Mouse (Mus musculus) midbrain, embryonic 15.5 days (tissue): ENCODE data around the gene Pdgfb. TPM values are rescaled to one million over a fixed set of nuclear protein-coding genes. Genes with fewer than 3 reads are reported as not detected.
A peak's percentile ranks its signal among the peaks of the same experiment; 100 is the strongest.

Experiments used
- ATAC-seq: fragments of 200-750 bp; cut with Nextera tagmentation; replicated peaks from 2 replicates; pipeline ENCODE4 v1.8.0; 2017; ENCODE audit warnings: moderate TSS enrichment
- H3K27ac ChIP-seq: fragments of 300-500 bp; sonication (generic); 2 replicates; pipeline ENCODE4 v1.5.1; 2015; ENCODE audit warnings: mild to moderate bottlenecking, inconsistent platforms
- H3K27me3 ChIP-seq: fragments of 300-500 bp; sonication (generic); replicated peaks from 2 replicates; pipeline ENCODE4 v1.6.1; 2015; ENCODE audit warnings: inconsistent platforms
- H3K36me3 ChIP-seq: fragments of 300-500 bp; sonication (generic); replicated peaks from 2 replicates; pipeline ENCODE4 v1.6.1; 2015; ENCODE audit warnings: inconsistent platforms
- H3K4me1 ChIP-seq: fragments of 300-500 bp; sonication (generic); 2 replicates; pipeline ENCODE4 v1.6.1; 2015; ENCODE audit warnings: inconsistent platforms
- H3K4me2 ChIP-seq: fragments of 300-500 bp; sonication (generic); 2 replicates; pipeline ENCODE4 v1.6.1; 2015; ENCODE audit warnings: inconsistent platforms, mild to moderate bottlenecking, moderate library complexity
- H3K4me3 ChIP-seq: fragments of 300-500 bp; sonication (generic); 2 replicates; pipeline ENCODE4 v1.5.1; 2015; ENCODE audit warnings: mild to moderate bottlenecking, inconsistent platforms
- H3K9ac ChIP-seq: fragments of 300-500 bp; sonication (generic); 2 replicates; pipeline ENCODE4 v1.6.1; 2015; ENCODE audit warnings: mild to moderate bottlenecking, inconsistent platforms
- H3K9me3 ChIP-seq: fragments of 300-500 bp; sonication (generic); 2 replicates; pipeline ENCODE4 v1.6.1; 2016; ENCODE audit warnings: inconsistent platforms
- WGBS: fragments of 180-500 bp; shearing (Covaris S2); methylation state at CpG from one replicate; pipeline ENCODE4 v1.1.7; 2015; ENCODE audit warnings: mixed read lengths; 5-methylcytosine and 5-hydroxymethylcytosine counted together
- polyA plus RNA-seq: library from polyadenylated mRNA; unstranded; fragments of >200 nt; fragmentation: Nextera tagmentation; extraction: Ambion mirVana; gene quantifications from 2 replicates; pipeline ENCODE4 v1.2.1, GENCODE M21; 2015

The Pdgfb gene
- polyA plus RNA-seq, 1 experiment from 2014 or later, result 4.8 TPM

GRCm38 (mm10) chr15:79967346-79967745, 47.4 kb downstream of the Pdgfb start:
- Histone ChIP-seq H3K27me3 (no peaks in the 10 kb centered on the region), H3K4me1 (no peaks in the 10 kb centered on the region), H3K9me3 (no peaks in the 10 kb centered on the region), H3K27ac (no peak overlapping the region), H3K9ac (no peak overlapping the region), H3K4me2 (no peak overlapping the region), H3K36me3 (no peaks in the 10 kb centered on the region), H3K4me3 (no peak overlapping the region)
- 83% methylated on average over 6 of the region's 6 CpGs for WGBS
- ATAC-seq, result no peak

- Histone ChIP-seq H3K4me1 (no peaks in the 10 kb centered on the region), H3K27me3 (no peaks in the 10 kb centered on the region), H3K36me3 (no peaks in the 10 kb centered on the region), H3K4me3 (no peak overlapping the region), H3K4me2 (no peak overlapping the region), H3K9ac (no peak overlapping the region), H3K27ac (no peak overlapping the region), H3K9me3 (no peaks in the 10 kb centered on the region)
- WGBS, result 94% methylated on average over 7 of the region's 7 CpGs
- ATAC-seq, result no peak
Observed at GRCm38 (mm10) chr15:79964376-79964775, 50.4 kb downstream of the Pdgfb start.

GRCm38 (mm10) chr15:79962661-79963060, 52.1 kb downstream of the Pdgfb start:
- WGBS, result 65% methylated on average over 18 of the region's 18 CpGs
- Histone ChIP-seq H3K9me3 (no peaks in the 10 kb centered on the region), H3K4me1 (no peaks in the 10 kb centered on the region), H3K4me2 (no peak overlapping the region), H3K9ac (no peak overlapping the region), H3K36me3 (no peaks in the 10 kb centered on the region), H3K27me3 (no peaks in the 10 kb centered on the region), H3K4me3 (no peak overlapping the region), H3K27ac (no peak overlapping the region)
- no peak for ATAC-seq

GRCm38 (mm10) chr15:79961366-79961921, 53.3 kb downstream of the Pdgfb start:
- H3K4me1 ChIP-seq, result no peaks in the 10 kb centered on the region
- no peaks in the 10 kb centered on the region for H3K9me3 ChIP-seq
- no peak overlapping the region for H3K4me3 ChIP-seq
- WGBS, result 61% methylated on average over 9 of the region's 9 CpGs
- no peaks in the 10 kb centered on the region for H3K27me3 ChIP-seq
- H3K36me3 ChIP-seq, result no peaks in the 10 kb centered on the region
- H3K9ac ChIP-seq, result no peak overlapping the region
- H3K4me2 ChIP-seq, result no peak overlapping the region
- no peak overlapping the region for H3K27ac ChIP-seq
- no peak for ATAC-seq

GRCm38 (mm10) chr15:79958418-79958817, 56.4 kb downstream of the Pdgfb start:
- Histone ChIP-seq H3K9me3 (no peaks in the 10 kb centered on the region), H3K4me3 (no peak overlapping the region), H3K4me1 (no peaks in the 10 kb centered on the region), H3K27me3 (no peaks in the 10 kb centered on the region), H3K27ac (no peak overlapping the region), H3K36me3 (no peaks in the 10 kb centered on the region), H3K4me2 (no peak overlapping the region), H3K9ac (no peak overlapping the region)
- no peak for ATAC-seq
- 56% methylated on average over 3 of the region's 3 CpGs for WGBS

GRCm38 (mm10) chr15:79956559-79956958, 58.2 kb downstream of the Pdgfb start:
- Histone ChIP-seq H3K36me3 (no peaks in the 10 kb centered on the region), H3K9me3 (no peaks in the 10 kb centered on the region), H3K4me1 (peaks cover 5% of the 10 kb centered on the region; the same call in 1 of the 2 replicates), H3K9ac (no peak overlapping the region), H3K27me3 (no peaks in the 10 kb centered on the region), H3K27ac (no peak overlapping the region), H3K4me2 (no peak overlapping the region), H3K4me3 (no peak overlapping the region)
- no peak for ATAC-seq
- whole genome bisulfite sequencing, result 91% methylated on average over 8 of the region's 8 CpGs

GRCm38 (mm10) chr15:79953470-79953869, 61.3 kb downstream of the Pdgfb start:
- 64% methylated on average over 7 of the region's 7 CpGs for WGBS
- no peak overlapping the region for H3K4me2 ChIP-seq
- ATAC-seq, result no peak
- no peak overlapping the region for H3K9ac ChIP-seq
- H3K36me3 ChIP-seq, result no peaks in the 10 kb centered on the region
- no peaks in the 10 kb centered on the region for H3K27me3 ChIP-seq
- H3K4me1 ChIP-seq, result peaks cover 26% of the 10 kb centered on the region
- no peak overlapping the region for H3K27ac ChIP-seq
- no peak overlapping the region for H3K4me3 ChIP-seq
- H3K9me3 ChIP-seq, result no peaks in the 10 kb centered on the region

GRCm38 (mm10) chr15:79952504-79953231, 62.1 kb downstream of the Pdgfb start:
- H3K4me2 ChIP-seq, result no peak overlapping the region
- H3K4me1 ChIP-seq, result peaks cover 26% of the 10 kb centered on the region
- WGBS, result 50% methylated on average over 11 of the region's 11 CpGs
- no peak for ATAC-seq
- H3K9me3 ChIP-seq, result no peaks in the 10 kb centered on the region
- no peaks in the 10 kb centered on the region for H3K27me3 ChIP-seq
- no peak overlapping the region for H3K4me3 ChIP-seq
- H3K27ac ChIP-seq, result no peak overlapping the region
- H3K36me3 ChIP-seq, result no peaks in the 10 kb centered on the region
- H3K9ac ChIP-seq, result no peak overlapping the region

- no peaks in the 10 kb centered on the region for H3K36me3 ChIP-seq
- no peak overlapping the region for H3K4me2 ChIP-seq
- WGBS, result 47% methylated on average over 14 of the region's 14 CpGs
- no peak for ATAC-seq
- no peaks in the 10 kb centered on the region for H3K9me3 ChIP-seq
- H3K27me3 ChIP-seq, result no peaks in the 10 kb centered on the region
- peaks cover 26% of the 10 kb centered on the region for H3K4me1 ChIP-seq
- no peak overlapping the region for H3K4me3 ChIP-seq
- no peak overlapping the region for H3K27ac ChIP-seq
- H3K9ac ChIP-seq, result no peak overlapping the region
Observed at GRCm38 (mm10) chr15:79951730-79952503, 62.9 kb downstream of the Pdgfb start.

GRCm38 (mm10) chr15:79951226-79951625, 63.6 kb downstream of the Pdgfb start:
- H3K9me3 ChIP-seq, result no peaks in the 10 kb centered on the region
- H3K27ac ChIP-seq, result peak overlapping the region; percentile 31; the same call in 1 of the 2 replicates
- WGBS, result 73% methylated on average over 6 of the region's 6 CpGs
- no peak for ATAC-seq
- H3K4me3 ChIP-seq, result no peak overlapping the region
- no peaks in the 10 kb centered on the region for H3K27me3 ChIP-seq
- H3K4me1 ChIP-seq, result peaks cover 26% of the 10 kb centered on the region
- H3K36me3 ChIP-seq, result no peaks in the 10 kb centered on the region
- peak overlapping the region; percentile 48; the same call in 1 of the 2 replicates for H3K9ac ChIP-seq
- peak overlapping the region; percentile 62 for H3K4me2 ChIP-seq

GRCm38 (mm10) chr15:79950250-79951025, 64.3 kb downstream of the Pdgfb start:
- Histone ChIP-seq H3K4me2 (peak overlapping the region; percentile 62), H3K4me1 (peaks cover 26% of the 10 kb centered on the region), H3K27me3 (no peaks in the 10 kb centered on the region), H3K9ac (peak overlapping the region; percentile 48), H3K36me3 (no peaks in the 10 kb centered on the region), H3K9me3 (no peaks in the 10 kb centered on the region), H3K4me3 (peak overlapping the region; percentile 36), H3K27ac (peak overlapping the region; percentile 31)
- peak; percentile 74 for ATAC-seq
- whole genome bisulfite sequencing, result 1% methylated on average over 24 of the region's 24 CpGs

- H3K9ac ChIP-seq, result no peak overlapping the region
- no peaks in the 10 kb centered on the region; the same call in 1 of the 2 replicates for H3K27me3 ChIP-seq
- no peak for ATAC-seq
- no peaks in the 10 kb centered on the region for H3K36me3 ChIP-seq
- H3K4me3 ChIP-seq, result no peak overlapping the region
- no peaks in the 10 kb centered on the region for H3K9me3 ChIP-seq
- H3K4me2 ChIP-seq, result no peak overlapping the region
- H3K4me1 ChIP-seq, result peaks cover 26% of the 10 kb centered on the region
- H3K27ac ChIP-seq, result no peak overlapping the region
- WGBS, result 67% methylated on average over 6 of the region's 6 CpGs
Observed at GRCm38 (mm10) chr15:79947681-79948080, 67.1 kb downstream of the Pdgfb start.
